Comparison of ENCODE assay signal across 8 mouse cellular contexts in genomic region chr14:47648706-47649630, GRCm38 (mm10). TPM values are rescaled to one million over a fixed set of nuclear protein-coding genes. Genes with fewer than 3 reads are reported as not detected.
A peak's percentile ranks its signal among the peaks of the same experiment; 100 is the strongest.
DNase-seq lines count a peak whose midpoint lies in the region; ATAC-seq and TF ChIP-seq lines count a peak whose summit lies in the region.

No protein-coding gene starts in this region.

- peak; percentile 74 for DNase-seq in ZHBTc4 (ENCODE audit: low read depth, low spot score)
- DNase-seq in gastrocnemius, postnatal 10 days, result peak; percentile 82
- DNase-seq in left cerebral cortex, postnatal 10 days (ENCODE audit: extremely low spot score in 1 of 2, low spot score in 2 of 2), result peak; percentile 68 to 89
- DNase-seq in right cerebral cortex, postnatal 14 days, result peak; percentile 73
- DNase-seq in urinary bladder, postnatal 25 days (ENCODE audit: low spot score), result peak; percentile 71

- H3K4me1 ChIP-seq in cortical plate, adult 2 months (ENCODE audit: control insufficient read depth, insufficient read depth, low read length), result peaks cover 2% of the 10 kb centered on the region; the same call in 1 of the 2 replicates

- peak overlapping the region; percentile 82 for H3K4me3 ChIP-seq in cortical plate, adult 2 months (ENCODE audit: insufficient read depth, low read length)

- ATAC-seq in inflammation-experienced regulatory T-cells, adult 6 months, result peak; percentile 58
- ATAC-seq in megakaryocyte progenitor cell, adult 5-6 weeks (replicated peaks; ENCODE audit: poor library complexity), result peak; percentile 67

- H3K27ac ChIP-seq in cortical plate, adult 2 months (ENCODE audit: insufficient read depth, low read length), result peak overlapping the region; percentile 92

- TF ChIP-seq CTCF in cortical plate, adult 2 months (IDR thresholded peaks at IDR 0.05; ENCODE audit: extremely low read depth, insufficient read depth, low read length), result no peak

- intact Hi-C loops in left cerebral cortex, postnatal 10 days (cut with DNase I), result loop anchor here (10.0 kb wide), 1 partner anchor 54 kb away; no protein-coding TSS in a partner anchor

- TF ChIP-seq POLR2A in cortical plate, adult 2 months (IDR thresholded peaks at IDR 0.05; ENCODE audit: extremely low read depth, insufficient read depth, low read length), result peak; percentile 48; the same call in 1 of the 2 replicates

RNA-seq across cellular contexts. Expression of gene Ktn1, which starts 0.7 kb away (rescaled TPM):
- 55.2 and 58.4 TPM in 2 replicates for polyA plus RNA-seq in cortical plate, adult 2 months (2012; rRNA removed)
- total RNA-seq in gastrocnemius, postnatal 10 days (2021), result 100 to 1,000 TPM; 124 to 157 TPM
- polyA plus RNA-seq in inflammation-experienced regulatory T-cells, adult 6 months (2017; shearing (Covaris generic)), result 10 to 100 TPM; 47.9 to 86.0 (median 74.2) TPM
- total RNA-seq in left cerebral cortex, postnatal 10 days (2021), result 10 to 100 TPM; 92.6 to 93.4 TPM
- 36.4 and 47.8 TPM in 2 replicates for total RNA-seq in megakaryocyte progenitor cell, adult 5-6 weeks (2015)
- 33.9 and 63.2 TPM in 2 replicates for total RNA-seq in megakaryocyte progenitor cell, adult 5-6 weeks (2017)

Comparison
In these comparisons a context has a peak if more than half of its experiments do, and no peak if none do; other contexts are left out.
1. Peak in every context shown above with its lines: DNase-seq, ATAC-seq, H3K4me3 ChIP-seq and H3K27ac ChIP-seq.